Mouse (Mus musculus) heart, postnatal 4 days (tissue): ENCODE results near the gene Ghitm. TPM values are rescaled to one million over a fixed set of nuclear protein-coding genes. Genes with fewer than 3 reads are reported as not detected.
"Not testable (repeated sequence)": the region's sequence is repeated elsewhere in the genome, so short reads cannot be mapped to it uniquely, and the experiment has no call there.

ENCODE experiments used
- DNase-seq: peaks from one replicate; pipeline ENCODE4 v3.0.0; 2021
- total RNA-seq, 2 experiments: library from RNA; stranded (reverse); gene quantifications; 2 replicates each; pipeline ENCODE4 v1.2.3; 2021

Gene Ghitm
- 100 to 1,000 TPM; 375 to 382 TPM for total RNA-seq

DNA sequence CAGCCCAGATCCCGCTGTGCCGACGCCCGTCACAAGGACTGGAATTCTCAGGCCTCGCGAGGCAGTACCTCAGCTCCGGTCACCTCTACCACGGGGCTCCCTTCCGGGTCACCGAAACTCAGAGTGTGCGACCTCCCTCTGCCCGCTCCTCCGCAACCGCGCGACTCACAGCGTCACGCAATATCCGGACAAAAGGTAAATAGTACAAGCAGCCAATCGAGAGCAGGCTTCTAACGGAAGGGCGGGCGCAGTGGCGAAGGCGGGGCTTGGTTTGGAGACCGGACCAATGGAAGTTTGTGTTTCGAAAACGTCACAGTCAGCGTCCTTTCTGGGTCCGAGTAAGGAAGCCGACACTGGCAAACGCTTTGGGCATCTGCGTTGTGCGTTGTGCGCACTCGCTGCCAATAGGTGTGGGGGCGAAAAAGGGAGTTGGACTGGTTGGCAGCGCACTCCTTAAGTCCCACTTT, at the start of gene Ghitm:
Gene Ghitm (minus strand): TSS at position 146 of the 467 bp plus-strand sequence.
- DNase-seq, result peak; percentile 96

DNA sequence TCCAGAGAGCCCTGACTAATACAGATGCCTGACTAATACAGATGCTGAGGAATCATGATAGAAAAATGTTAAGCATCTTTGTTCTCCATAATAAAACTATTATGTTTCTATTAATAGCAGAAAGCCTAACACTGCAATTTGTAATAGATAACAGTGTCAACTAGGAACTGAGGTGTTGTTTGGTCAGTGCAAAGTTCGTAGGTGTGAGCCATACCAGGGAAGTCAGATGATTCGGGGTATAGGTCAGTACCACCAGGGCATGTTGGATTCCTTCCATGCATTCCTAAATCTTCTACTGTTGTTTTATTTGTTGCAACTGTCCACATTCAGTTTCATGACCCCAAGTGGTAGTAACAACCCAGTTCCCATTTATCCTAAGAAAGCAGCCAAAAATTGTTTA, 49.8 kb upstream of the Ghitm start:
- no peak for DNase-seq

GRCm38 (mm10) chr14:37174484-37174883, 39.4 kb upstream of the Ghitm start:
- no peak for DNase-seq

DNA sequence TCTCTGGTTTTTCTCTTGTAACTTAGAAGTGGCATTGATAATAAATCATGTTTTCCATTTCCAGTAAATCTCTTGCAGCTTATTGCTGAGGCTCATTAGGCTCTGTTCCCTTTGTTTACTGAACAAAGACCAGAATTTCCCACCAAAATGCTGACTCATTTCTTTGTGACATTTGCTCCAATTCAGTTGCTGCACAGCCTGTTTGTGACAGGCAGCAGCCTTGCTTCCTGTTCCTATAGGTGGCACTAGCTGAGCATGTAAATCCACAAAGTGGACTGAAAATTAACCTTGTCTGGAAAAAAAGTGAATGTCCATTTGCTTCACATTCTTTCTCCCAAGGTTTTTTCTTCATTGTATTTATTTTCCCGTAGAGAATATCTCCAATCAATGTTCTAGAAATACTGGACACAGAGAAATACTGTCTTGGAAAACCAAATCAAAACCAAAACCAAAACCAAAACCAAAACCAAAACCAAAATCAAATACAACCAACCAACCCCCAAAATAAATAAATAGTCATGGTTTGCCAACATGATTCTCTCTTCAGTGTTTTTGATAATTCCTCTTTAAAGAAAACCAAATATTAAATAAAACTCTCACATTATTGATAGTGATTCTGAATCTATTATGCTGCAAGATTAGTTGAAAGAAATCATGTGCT, 30.3 kb upstream of the Ghitm start:
- DNase-seq, result peak; percentile 6

DNA sequence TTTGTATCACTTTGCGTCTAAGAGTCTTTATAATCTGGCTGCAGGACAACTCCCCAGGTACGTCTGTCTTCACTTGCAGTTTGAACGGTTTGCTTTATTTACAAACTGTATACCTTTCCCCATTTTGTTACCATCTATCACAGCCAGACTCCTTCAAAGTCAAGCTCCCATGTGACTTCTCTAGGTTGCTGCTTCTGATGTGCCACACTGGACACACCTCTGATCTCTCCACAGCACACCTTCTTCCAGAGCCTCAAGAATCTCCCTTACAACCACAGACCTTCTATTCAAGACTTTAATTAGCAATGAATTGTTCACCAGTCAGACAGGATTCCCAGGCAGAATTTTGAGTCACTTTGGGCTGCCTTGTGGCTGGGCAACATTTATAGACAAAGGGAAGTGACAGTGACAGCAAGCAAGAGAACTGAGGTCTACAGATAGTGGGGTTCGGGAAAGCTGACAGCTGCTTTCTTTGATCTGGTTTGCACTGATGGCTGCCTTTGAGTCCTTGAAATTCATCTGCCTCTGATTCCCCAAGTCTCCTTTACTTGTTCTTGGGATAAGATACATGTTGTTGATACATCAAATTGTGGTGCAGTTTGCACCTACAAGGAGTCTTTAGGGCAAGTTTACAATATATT, 29.4 kb upstream of the Ghitm start:
- DNase-seq, result no peak

DNA sequence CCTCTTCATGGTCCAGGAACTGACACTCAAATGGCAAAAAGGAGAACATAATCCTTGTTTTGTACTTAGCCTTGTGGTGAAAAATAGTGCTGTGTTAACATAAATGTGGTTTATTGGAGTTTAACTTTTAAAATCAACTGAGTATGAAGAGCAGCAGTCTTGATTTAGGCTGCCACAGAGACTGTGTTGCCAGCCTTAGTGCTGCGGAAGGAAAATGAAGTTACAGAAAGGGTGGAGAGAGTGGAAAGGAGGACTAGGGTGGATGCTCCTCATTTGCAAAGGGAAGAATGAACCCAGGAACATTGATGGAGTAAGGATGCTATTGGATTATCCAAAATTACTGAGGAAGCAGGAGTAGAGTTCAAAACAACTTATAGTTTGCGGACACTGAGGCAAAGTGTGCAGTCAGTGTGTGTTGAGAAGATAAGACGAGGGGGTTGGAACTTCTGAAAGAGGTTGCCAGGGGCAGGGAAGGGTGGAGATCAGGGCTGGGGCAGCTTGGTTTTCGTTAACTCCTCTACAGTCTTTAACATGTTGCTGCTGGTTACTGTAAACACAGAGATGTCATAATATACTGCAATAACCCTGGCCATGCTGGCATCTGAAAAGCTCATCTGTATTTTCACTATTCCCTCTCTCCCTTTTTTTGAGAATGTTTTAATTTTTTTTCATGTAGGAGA, 28.3 kb upstream of the Ghitm start:
- no peak for DNase-seq

GRCm38 (mm10) chr14:37154391-37154790, 19.3 kb upstream of the Ghitm start:
- no peak for DNase-seq

DNA sequence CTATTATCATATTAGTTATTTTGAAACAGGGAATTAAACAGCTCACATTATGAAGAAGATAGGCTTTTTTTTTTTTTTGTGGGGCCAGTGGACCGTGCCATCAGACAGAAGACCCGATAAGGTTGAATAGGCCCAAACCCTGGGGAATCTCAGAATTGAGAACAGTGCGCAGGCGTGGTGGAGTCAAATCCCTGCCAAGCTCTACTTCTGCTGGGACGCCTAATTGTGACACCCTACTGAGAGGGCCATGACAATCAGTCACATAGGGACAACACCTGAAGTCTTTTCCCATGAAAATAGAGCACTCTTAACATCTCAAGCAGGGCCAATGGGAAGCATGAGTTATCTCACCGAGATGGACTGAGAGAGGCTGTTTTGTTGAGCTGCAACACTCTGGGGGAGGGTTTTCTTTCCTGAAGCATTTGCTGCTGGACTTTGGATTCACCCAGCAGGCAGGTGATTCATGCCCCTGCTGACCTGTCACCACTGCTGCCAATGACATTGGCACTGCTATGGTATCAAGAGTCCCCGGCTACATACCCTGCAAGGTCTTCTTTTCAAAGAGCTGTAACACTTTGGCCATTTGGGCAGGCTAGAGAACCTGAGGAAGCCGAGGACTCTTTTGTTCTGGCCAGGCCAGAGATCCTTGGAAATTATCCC, 4.1 kb upstream of the Ghitm start:
- no peak for DNase-seq

GRCm38 (mm10) chr14:37137596-37137995, 2.5 kb upstream of the Ghitm start:
- DNase-seq, result not testable (repeated sequence)

GRCm38 (mm10) chr14:37136110-37136509, 1.0 kb upstream of the Ghitm start:
- DNase-seq, result no peak

DNA sequence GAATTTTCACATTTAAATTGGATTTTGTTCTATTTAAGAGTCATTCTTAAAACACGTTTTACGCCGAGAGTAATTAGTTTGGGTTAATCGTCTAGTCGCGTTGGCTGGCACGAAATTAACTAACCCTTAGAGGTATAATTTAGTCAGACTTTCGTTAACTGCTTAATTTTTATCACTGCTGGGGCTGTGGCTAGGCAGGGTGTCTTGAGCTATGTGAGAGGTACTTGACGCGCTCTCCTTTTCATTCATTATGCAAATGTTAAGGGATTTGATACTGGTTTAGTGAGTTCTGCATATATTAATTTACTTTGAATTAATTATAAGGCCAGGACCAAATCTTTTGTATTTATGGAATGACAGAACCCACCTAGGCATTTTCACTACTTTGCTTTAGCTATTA, 599 bp upstream of the Ghitm start:
- DNase-seq, result no peak

DNA sequence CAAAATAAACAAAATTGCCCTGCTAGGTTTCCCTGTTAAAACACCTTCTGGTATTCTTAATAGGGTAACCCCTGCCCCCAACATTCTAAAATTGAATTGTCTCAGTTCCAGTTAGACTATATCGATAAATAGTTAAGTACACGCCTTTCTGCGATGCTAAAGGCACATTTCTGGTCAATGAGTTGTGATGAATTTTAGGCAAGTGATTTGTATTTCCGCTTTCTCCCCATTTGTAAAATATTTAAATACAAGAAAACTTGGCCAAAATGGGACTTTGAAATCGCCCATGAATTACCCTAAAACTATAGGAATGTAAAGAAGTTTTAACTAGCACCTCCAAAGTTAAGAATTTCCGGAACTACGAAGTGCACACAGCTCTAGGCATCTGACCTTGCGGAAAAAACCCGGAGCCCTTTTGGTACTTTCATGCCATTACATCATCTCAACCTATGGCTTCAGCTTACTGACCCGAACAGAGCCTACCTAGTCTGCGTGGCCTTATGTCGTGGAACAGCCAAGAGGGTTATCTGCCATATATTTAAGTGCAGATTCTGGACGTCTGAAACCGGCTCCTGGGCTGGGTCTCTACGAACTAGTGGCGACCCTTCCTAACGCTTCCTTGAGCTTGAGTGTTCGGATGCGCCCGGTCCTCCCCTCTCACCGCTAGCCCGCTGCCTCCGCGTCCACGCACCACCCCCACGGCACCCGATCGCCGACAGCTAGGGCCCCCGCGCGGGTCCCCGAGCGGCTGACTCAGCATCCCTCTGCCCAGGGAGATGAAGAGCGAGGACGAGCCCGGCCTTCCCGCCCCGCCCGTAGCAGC, 557 bp downstream of the Ghitm start:
- DNase-seq, result no peak

GRCm38 (mm10) chr14:37127652-37128051, 7.4 kb downstream of the Ghitm start:
- peak; percentile 54 for DNase-seq

DNA sequence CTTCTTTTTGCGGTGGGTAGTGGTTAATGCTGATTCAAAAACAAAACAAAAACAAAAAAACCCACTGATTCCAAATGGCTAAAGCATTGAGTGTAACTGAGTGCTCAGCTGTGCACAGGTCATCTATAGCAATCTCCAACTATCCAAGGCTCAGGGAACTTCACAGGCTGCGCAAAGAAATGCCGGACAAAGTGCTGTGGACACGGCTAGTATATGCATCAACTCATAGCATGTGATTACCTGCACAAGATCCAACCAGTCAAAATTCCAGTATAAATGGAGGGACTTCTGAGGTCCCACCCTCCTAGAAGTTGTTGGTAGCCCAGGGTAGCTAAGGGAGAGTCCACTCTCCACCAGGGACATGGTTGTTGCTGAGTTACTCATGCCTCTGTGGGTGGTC, 15.8 kb downstream of the Ghitm start:
- DNase-seq, result no peak

GRCm38 (mm10) chr14:37113922-37114321, 21.1 kb downstream of the Ghitm start, which contains the start of gene 2610528A11Rik:
Gene 2610528A11Rik (minus strand): TSS chr14:37114022.
- no peak for DNase-seq

DNA sequence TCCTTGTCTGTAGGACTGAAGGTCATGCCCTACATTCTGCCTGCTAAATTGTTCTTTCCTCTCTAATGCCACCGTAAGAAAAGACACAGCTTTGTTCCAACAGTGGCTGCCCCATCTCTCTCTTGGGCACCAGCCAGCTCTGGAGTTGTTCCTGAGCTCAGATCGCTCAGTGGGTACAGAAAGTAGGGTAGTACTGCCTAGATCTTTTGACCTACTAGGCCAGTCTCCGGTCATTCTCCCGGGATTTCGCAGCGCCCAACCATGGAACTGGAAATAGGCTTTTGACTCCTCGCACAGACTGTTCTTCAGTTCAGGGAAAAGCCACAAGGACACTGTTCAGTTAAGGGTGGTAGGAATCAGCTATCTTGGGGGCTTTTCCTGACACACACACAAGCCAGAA, 22.1 kb downstream of the Ghitm start:
- DNase-seq, result no peak

- no peak for DNase-seq
Measured at GRCm38 (mm10) chr14:37111371-37111770, 23.7 kb downstream of the Ghitm start.

DNA sequence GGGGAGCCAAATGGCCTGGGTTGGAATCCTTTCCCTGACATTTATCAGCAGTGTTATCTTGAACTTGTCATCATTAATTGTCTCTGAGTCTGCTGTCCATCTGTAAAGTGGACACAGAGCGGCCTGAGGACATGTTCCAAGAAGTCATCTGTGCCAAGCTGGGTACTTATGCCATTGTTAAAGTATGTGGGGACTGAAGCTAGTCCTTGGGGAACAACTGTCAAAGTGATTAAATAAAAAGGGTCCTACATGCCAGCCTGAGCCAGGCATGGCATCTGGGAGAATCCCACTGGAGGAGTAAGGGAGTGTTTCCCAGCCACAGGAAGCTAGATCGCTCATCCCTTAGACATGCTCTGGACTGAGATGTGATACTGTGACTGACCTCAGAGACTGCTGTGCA, 24.6 kb downstream of the Ghitm start:
- no peak for DNase-seq

DNA sequence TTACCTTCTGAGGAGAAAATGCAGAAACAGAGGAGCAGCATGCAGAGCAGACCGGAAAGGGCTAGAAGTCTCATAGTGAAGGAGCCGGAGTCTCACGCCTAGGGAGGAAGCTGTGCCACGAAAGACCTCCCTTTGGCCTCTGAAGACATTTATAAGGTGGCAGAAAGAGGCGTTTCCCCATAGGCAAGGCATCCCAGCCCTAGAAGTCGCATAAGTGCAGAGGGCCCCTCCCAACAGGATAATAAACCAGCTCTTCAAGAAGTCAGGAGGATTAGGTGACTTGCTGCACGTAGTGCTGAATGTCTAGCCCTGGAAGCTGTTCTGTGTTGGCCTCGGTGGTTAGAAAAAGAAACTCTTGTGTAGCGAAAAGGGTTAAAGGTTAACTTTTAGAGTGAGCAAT, 25.1 kb downstream of the Ghitm start:
- DNase-seq, result no peak

GRCm38 (mm10) chr14:37109460-37109859, 25.6 kb downstream of the Ghitm start:
- DNase-seq, result no peak

GRCm38 (mm10) chr14:37105846-37106245, 29.2 kb downstream of the Ghitm start:
- peak; percentile 34 for DNase-seq

DNA sequence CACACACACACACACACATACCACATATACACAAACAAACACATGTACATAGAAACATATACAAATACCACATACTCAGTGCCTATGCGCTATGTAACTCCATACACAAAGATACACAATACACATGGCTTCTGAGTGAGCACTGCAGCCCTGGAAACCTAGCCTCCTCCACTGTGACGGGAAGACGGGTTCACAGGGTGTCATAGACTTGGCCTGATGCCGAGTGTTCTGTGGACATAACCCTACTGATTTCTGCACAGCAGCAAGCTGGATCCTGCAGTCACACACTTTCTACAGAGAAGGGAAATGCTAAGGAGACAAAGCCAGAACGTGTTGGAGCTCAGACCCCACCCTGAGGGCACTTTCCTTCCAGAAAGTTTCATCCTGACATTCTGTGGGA, 30.3 kb downstream of the Ghitm start:
- peak; percentile 65 for DNase-seq
